Mouse (Mus musculus) skeletal muscle tissue, postnatal 0 days (tissue): ENCODE data around the gene Mageb16. TPM values are rescaled to one million over a fixed set of nuclear protein-coding genes. Genes with fewer than 3 reads are reported as not detected.

Experiments
- polyA plus RNA-seq: library from polyadenylated mRNA; unstranded; fragments of >200 nt; fragmentation: Nextera tagmentation; extraction: Ambion mirVana; gene quantifications from 2 replicates; pipeline ENCODE4 v1.2.1, GENCODE M21; 2015

Mageb16 gene
- not detected in 2 replicates for polyA plus RNA-seq

DNA sequence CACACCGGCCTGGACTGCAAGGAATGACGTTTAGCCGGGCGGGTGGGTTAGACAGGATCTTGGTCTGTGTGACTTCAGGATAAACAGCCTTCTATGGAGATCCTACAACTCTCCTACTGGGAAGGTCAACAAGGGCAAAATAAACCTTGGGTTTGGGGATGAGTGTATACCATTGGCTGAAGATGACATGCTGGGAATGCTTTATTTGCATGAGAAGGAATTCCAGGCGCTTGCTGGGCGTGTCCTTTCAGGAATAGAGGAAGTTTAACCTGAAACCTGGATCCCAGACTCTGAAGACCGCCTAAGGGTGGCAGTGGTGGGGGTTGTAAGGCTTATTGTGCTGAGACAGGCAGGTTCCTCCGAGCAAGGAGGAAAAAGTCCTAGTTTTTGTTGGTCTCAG, at the start of gene Mageb16:
Gene Mageb16, minus strand, starts transcription at position 25 of the 400 bp plus-strand sequence.

Other genes with a start within 250 kb of the Mageb16 start
- 0.01 and 0.06 TPM in 2 replicates for gene Gm7173, start 154.2 kb downstream of the Mageb16 start, polyA plus RNA-seq